Mouse (Mus musculus) cortical plate, adult 2 months (tissue): ENCODE measurements around the gene Cyfip1.

Experiments used
- CTCF ChIP-seq: fragments of 200-500 bp; IDR thresholded peaks from 2 replicates; pipeline ENCODE4 v1.5.1; 2011; ENCODE audit warnings: mild to moderate bottlenecking, control low read depth, low read length; ENCODE audit not compliant: insufficient read depth; ENCODE audit errors: extremely low read depth
- POLR2A ChIP-seq: fragments of 200-500 bp; IDR thresholded peaks from 2 replicates; pipeline ENCODE4 v1.6.1; 2011; ENCODE audit warnings: mild to moderate bottlenecking, low read length, control low read depth; ENCODE audit not compliant: insufficient read depth; ENCODE audit errors: extremely low read depth

GRCm38 (mm10) chr7:55891797-55892196 lies 50.3 kb downstream of the Cyfip1 start:
- TF ChIP-seq POLR2A (no peak), CTCF (no peak)
